Mouse (Mus musculus) mesoderm, embryonic 11.5 days (tissue): ENCODE measurements around the gene Rhbdl2.

ENCODE experiments used
- DNase-seq: peaks from one replicate; pipeline ENCODE4 v3.0.0-alpha.2; 2012; ENCODE audit warnings: low read depth, low spot score

Rhbdl2 gene

DNA sequence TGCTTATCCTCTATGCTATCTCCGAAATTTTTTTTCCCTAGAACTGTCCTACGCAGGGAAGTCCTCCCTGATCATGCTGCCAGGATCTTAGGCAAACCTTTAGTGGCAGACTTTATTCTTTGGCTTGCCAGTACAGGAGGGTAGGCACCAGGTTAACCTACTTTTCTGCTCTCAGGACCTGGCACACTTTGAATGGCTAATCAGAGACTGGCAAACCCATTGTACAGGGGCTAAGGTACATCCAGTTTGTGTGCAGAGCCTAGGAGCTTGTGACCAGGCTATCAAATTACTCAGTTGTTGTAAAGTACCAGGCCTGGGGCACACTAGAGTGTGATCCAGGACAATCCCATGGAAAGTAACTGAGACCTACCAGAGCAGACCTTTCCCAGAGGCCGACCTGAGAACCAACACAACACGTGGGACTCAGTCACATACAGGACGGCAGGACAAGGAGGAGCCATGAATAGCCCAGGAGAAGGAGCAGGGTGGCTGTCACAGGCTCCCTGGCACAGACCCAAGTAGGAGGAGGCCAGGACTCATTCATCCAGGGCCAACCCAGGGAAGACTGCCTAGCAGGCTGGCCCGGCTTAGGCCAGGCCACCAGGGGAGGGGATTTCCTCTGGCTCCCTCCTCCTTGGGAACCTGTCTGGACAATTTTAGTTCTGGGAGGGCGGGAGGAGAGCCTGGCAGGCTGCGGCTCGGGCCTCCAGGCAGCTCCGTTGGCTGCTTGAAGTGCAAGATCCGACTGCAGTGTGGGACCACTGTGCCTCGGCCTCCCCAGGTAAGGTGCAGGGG is at the start of gene Rhbdl2:
TSS of gene Rhbdl2 (plus strand) at position 684 of the 795 bp plus-strand sequence.
- DNase-seq: peak; percentile 12

- no peak for DNase-seq
Observed at GRCm38 (mm10) chr4:123738708-123739107, 49.0 kb upstream of the Rhbdl2 start.

- no peak for DNase-seq
Observed at GRCm38 (mm10) chr4:123742891-123743290, 44.8 kb upstream of the Rhbdl2 start.

DNA sequence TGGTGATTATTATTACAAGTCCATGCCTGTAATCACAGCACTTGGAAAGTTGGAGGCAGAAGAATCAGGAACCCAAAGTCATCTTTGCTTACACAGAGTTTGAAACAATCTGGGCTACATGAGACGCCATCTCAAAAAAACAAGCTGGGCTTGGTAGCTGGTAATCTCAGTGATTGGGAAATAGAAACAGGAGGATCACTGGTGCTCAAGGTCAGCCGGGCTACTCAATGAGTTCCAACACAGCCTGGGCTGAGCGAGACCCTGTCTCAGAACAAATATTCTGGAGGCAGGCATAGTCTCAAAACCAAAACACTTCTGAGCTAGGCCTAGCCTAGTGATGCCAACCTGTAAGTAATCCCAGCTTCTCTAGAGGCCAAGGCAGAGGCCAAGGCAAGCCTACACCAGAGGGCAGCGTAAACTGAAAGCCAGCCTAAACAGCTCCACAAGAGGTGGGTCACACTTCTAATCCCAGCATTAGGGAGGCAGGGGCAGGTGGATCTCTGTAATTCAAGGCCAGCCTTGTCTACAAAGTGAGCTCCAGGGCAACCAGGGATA is 42.4 kb upstream of the Rhbdl2 start:
- no peak for DNase-seq

- DNase-seq: no peak
Observed at GRCm38 (mm10) chr4:123748726-123749415, 38.8 kb upstream of the Rhbdl2 start.

DNA sequence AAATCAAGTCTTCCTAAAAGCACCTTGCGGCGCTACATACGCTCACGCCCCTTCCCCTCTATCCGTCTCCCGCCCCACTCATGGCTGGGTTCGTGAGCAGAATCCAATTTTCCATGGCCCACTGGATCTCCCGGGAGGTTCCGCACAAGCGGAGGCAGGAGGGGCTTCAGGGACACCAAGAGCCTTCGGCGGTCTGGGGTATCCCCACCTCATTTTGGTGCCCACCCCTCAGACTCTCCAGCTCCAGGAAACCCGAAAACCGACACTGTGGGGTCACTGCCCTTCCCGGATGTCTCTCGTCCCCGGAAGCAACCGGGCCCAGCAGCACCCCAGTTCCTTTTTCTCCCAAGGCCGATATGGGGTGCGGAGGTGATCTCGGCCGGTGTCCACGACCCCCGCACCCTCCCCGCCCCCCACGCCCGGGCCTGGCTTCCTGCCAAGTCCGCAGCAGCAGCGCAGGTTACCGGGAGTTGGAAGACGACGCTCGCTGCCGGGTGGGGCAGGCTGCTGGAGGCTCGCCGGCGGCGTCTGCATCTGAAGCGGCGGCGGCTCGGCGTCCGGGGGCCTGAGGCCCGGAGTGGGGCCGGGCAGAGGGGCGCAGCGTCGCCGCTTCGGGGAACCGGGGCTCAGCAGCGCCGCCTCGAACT is 38.1 kb upstream of the Rhbdl2 start:
- peak; percentile 21 for DNase-seq

GRCm38 (mm10) chr4:123750152-123750651 is 37.5 kb upstream of the Rhbdl2 start, which contains the start of gene Akirin1:
Akirin1 (minus strand) TSS chr4:123750345.
- peak; percentile 97 for DNase-seq

DNA sequence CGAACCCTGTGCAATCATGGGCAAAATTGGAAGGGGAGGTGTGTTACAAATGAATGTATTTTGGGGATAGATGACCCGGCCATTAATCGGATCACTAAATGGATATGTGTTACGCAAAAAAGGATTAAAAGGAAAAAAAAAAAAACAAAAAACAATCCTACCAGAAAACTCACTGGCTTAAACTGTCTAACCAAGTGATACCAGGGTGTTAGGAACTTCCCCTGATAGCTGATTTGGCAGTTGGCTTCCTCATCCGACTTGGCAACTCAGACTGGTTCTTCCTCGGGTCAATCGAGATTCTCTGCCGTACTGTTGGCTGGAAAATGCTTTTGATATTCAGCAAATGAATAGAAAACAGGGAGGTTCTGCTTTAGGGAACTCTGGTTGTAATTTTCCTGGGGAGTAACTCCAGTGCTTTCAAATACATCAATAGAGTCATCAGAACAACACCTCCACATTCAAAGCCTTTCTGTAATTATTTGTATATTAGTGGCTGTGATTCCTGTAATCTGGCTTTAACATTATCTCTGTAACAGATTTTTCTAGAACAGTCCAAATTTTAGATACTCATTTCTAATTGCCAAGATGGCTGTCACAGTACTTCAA is 36.9 kb upstream of the Rhbdl2 start:
- DNase-seq: no peak

- no peak for DNase-seq
Observed at GRCm38 (mm10) chr4:123758306-123758705, 29.4 kb upstream of the Rhbdl2 start.

DNA sequence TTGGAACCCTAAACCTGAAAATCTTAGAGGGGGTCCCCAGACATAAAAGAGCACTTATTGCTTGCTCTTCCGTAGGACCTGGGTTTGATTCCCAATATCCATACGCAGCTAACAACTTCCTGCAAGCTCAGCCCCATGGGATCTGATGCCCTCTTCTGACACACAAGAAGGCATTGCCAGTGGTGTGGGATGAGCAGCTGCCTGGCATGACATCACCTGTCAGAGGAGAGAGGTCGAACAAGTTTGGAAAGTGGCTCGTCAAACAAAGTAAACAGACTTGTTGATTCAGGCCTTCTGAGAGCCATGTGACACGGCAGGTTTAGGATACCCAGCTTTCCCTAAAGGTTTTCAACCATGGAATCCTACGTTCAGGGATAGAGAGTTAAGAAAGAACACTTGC is 22.6 kb upstream of the Rhbdl2 start:
- DNase-seq: no peak

GRCm38 (mm10) chr4:123767807-123768206 is 19.9 kb upstream of the Rhbdl2 start:
- DNase-seq: no peak

- DNase-seq: no peak
Observed at GRCm38 (mm10) chr4:123768234-123768633, 19.4 kb upstream of the Rhbdl2 start.

GRCm38 (mm10) chr4:123792666-123793065 is 5.0 kb downstream of the Rhbdl2 start:
- DNase-seq: no peak

DNA sequence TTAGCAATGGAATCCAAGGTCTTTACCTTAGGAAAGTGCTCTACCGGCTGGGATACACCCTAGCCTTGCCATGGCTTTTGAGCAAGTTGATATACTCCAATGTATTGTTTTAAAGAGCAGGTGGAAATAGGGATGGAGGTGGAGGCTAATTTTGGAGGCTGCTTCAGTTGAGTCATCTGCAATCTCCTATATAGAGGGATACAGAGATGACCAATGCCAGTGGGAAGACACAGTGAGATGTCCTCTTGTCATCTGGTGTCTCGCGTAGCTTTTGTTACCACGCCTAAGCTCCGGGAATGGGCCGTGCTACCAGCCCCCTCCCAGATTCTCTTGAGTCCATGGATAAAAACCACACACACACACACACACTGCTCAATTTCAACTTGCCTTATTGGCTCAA is 5.5 kb downstream of the Rhbdl2 start:
- DNase-seq: no peak

- no peak for DNase-seq
Observed at GRCm38 (mm10) chr4:123795057-123795456, 7.4 kb downstream of the Rhbdl2 start.

DNA sequence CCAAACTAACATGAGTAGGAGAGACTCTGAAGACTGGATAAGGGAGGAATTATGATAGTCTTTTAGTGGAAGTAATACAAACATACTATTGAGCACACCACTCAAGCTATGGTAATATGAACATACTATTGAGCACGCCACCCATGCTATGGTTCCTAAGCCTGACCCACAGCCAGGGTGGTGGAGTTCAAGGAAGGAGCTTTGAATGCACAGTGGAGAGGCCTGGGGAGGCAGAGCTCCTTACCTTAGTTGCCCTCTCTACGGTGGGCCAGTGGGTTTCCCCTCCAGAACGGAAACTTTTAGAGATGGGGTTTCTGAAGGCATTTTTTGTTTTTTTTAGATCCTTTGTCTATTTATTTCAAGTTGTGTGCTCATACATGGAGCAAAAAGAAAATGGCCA is 9.7 kb downstream of the Rhbdl2 start:
- no peak for DNase-seq

DNA sequence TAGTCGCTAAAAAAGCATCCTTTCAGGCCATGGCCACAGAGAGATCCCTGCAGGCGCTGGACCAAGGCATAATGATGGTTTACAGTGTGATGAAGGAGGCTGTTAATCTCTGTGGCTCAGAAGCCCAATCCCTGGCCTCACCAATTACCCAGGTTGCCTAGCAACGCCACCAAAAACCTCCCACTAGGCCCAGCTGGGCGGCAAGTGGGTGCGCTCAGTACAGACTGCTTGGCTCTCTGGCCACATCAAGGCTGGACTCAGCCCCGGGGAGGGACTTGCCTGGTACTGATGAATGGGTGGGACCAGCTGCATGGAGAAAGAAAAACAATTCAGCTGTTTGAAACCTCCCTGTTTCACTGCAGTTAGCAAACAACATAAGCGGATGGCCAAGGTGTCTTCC is 10.2 kb downstream of the Rhbdl2 start:
- DNase-seq: peak; percentile 74

DNA sequence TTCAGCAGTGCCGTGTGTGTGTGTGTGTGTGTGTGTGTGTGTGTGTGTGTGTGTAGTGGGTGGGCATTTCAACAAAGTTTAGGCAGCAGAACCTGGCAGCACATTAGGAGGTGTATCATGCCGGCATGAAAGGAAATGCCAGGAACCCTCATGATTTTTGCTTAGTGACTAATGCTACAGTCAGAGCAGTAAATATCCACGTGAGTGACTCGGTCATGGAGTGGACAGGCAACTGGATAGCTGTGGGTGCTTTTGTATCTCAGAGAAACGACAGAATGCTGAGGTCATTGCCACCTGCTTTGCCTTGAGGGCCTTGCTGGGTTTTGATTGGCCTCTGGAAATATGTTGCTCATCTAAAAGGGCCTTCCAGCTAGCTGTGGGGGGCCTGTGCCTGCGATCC is 16.0 kb downstream of the Rhbdl2 start:
- DNase-seq: no peak

GRCm38 (mm10) chr4:123808304-123808703 is 20.6 kb downstream of the Rhbdl2 start:
- DNase-seq: no peak

GRCm38 (mm10) chr4:123810475-123811295 is 23.0 kb downstream of the Rhbdl2 start:
- DNase-seq: no peak

DNA sequence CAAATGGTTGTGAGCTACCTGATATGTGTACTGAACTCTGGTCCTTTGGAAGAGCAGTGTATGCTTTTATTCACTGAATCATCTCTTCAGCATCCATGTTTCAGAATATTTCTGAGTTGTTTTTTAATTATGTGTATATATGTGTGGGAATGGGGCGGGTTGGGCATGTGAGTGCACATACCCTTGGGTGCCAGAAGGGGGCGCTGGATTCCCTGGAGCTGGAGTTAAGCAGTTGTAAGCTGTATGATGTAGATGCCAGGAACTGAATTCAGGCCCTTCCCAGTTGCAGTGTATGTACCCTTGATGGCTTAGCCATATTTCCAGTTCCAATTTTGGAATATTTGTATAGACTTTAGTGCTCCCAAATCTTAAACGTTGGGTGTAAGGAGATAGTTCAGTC is 24.9 kb downstream of the Rhbdl2 start:
- no peak for DNase-seq
